Mouse (Mus musculus) heart, embryonic 13.5 days (tissue): ENCODE measurements around the gene Ganc. TPM values are rescaled to one million over a fixed set of nuclear protein-coding genes. Genes with fewer than 3 reads are reported as not detected.

ENCODE experiments used
- ATAC-seq: fragments of 200-750 bp; cut with Nextera tagmentation; 2 replicates; pipeline ENCODE4 v1.8.0; 2017; ENCODE audit warnings: moderate TSS enrichment; ENCODE audit not compliant: insufficient number of reproducible peaks, low FRiP score, low TSS enrichment; ENCODE audit errors: extremely low read depth
- H3K27ac ChIP-seq: fragments of 300-500 bp; sonication (generic); replicated peaks from 2 replicates; pipeline ENCODE4 v1.5.1; 2015; ENCODE audit warnings: moderate library complexity, mild to moderate bottlenecking, inconsistent platforms
- H3K27me3 ChIP-seq: fragments of 300-500 bp; sonication (generic); replicated peaks from 2 replicates; pipeline ENCODE4 v1.6.1; 2015; ENCODE audit warnings: mild to moderate bottlenecking, inconsistent platforms
- H3K36me3 ChIP-seq: fragments of 300-500 bp; sonication (generic); 2 replicates; pipeline ENCODE4 v1.6.1; 2015; ENCODE audit warnings: mild to moderate bottlenecking, inconsistent platforms
- H3K4me1 ChIP-seq: fragments of 300-500 bp; sonication (generic); 2 replicates; pipeline ENCODE4 v1.6.1; 2015; ENCODE audit warnings: inconsistent platforms
- H3K4me2 ChIP-seq: fragments of 300-500 bp; sonication (generic); 2 replicates; pipeline ENCODE4 v1.6.1; 2015; ENCODE audit warnings: inconsistent platforms, mild to moderate bottlenecking, moderate library complexity
- H3K4me3 ChIP-seq: fragments of 300-500 bp; sonication (generic); 2 replicates; pipeline ENCODE4 v1.5.1; 2015; ENCODE audit warnings: moderate library complexity, mild to moderate bottlenecking, inconsistent platforms
- H3K9ac ChIP-seq: fragments of 300-500 bp; sonication (generic); 2 replicates; pipeline ENCODE4 v1.6.1; 2015; ENCODE audit warnings: inconsistent platforms, mild to moderate bottlenecking, moderate library complexity
- H3K9me3 ChIP-seq: fragments of 300-500 bp; sonication (generic); 2 replicates; pipeline ENCODE4 v1.6.1; 2016; ENCODE audit warnings: inconsistent platforms
- WGBS: fragments of 180-500 bp; shearing (Covaris S2); methylation state at CpG from one replicate; pipeline ENCODE4 v1.1.7; 2015; ENCODE audit warnings: mixed read lengths; 5-methylcytosine and 5-hydroxymethylcytosine counted together
- polyA plus RNA-seq: library from polyadenylated mRNA; unstranded; fragments of >200 nt; fragmentation: Nextera tagmentation; extraction: Ambion mirVana; gene quantifications from 2 replicates; pipeline ENCODE4 v1.2.1, GENCODE M21; 2015

Gene Ganc
- polyA plus RNA-seq, 1 experiment from 2014 or later = 8.7 TPM

- H3K27me3 ChIP-seq = no peaks in the 10 kb centered on the region
- H3K4me3 ChIP-seq = no peak overlapping the region
- H3K27ac ChIP-seq = 0 out of 2 replicates have a peak overlapping the region, but pooled peaks have one; percentile 2
- peaks cover 44% of the 10 kb centered on the region for H3K4me1 ChIP-seq
- H3K9ac ChIP-seq = no peak overlapping the region
- 0 out of 2 replicates have a peak, but pooled peaks cover 6% of the 10 kb centered on the region for H3K9me3 ChIP-seq
- no peak overlapping the region for H3K4me2 ChIP-seq
- peaks cover 40% of the 10 kb centered on the region for H3K36me3 ChIP-seq
- no peak; the same call in 1 of the 2 replicates for ATAC-seq
- 35% methylated on average over 3 of the region's 3 CpGs for WGBS
Measured at GRCm38 (mm10) chr2:120502605-120502990, 98.9 kb downstream of the Ganc start.

- peaks cover 44% of the 10 kb centered on the region for H3K4me1 ChIP-seq
- no peak overlapping the region for H3K9ac ChIP-seq
- H3K4me3 ChIP-seq = no peak overlapping the region
- no peaks in the 10 kb centered on the region for H3K27me3 ChIP-seq
- 76% methylated on average over 6 of the region's 6 CpGs for WGBS
- ATAC-seq = no peak
- no peak overlapping the region for H3K27ac ChIP-seq
- H3K4me2 ChIP-seq = no peak overlapping the region
- peaks cover 44% of the 10 kb centered on the region for H3K36me3 ChIP-seq
- H3K9me3 ChIP-seq = 0 out of 2 replicates have a peak, but pooled peaks cover 6% of the 10 kb centered on the region
Measured at GRCm38 (mm10) chr2:120503094-120503493, 99.4 kb downstream of the Ganc start.

- Histone ChIP-seq H3K4me1 (peaks cover 44% of the 10 kb centered on the region), H3K9ac (no peak overlapping the region), H3K9me3 (0 out of 2 replicates have a peak, but pooled peaks cover 6% of the 10 kb centered on the region), H3K27ac (no peak overlapping the region), H3K36me3 (peaks cover 53% of the 10 kb centered on the region), H3K4me2 (no peak overlapping the region), H3K27me3 (no peaks in the 10 kb centered on the region), H3K4me3 (no peak overlapping the region)
- WGBS = 70% methylated on average over 5 of the region's 5 CpGs
- ATAC-seq = no peak
Measured at GRCm38 (mm10) chr2:120503992-120504391, 100.3 kb downstream of the Ganc start.

Other genes with a start within 250 kb of the Ganc start
- gene Ehd4, start 249.3 kb upstream of the Ganc start, polyA plus RNA-seq = 164 and 183 TPM in 2 replicates
- gene Pla2g4e, start 158.6 kb upstream of the Ganc start, polyA plus RNA-seq = 1.1 and 1.2 TPM in 2 replicates
- not detected in 2 replicates for gene Pla2g4d, start 114.7 kb upstream of the Ganc start, polyA plus RNA-seq
- gene Pla2g4f, start 89.7 kb upstream of the Ganc start, polyA plus RNA-seq = 0.05 TPM in 1 of 2 replicates, not detected in the other
- 15.4 and 16.0 TPM in 2 replicates for gene Vps39, start 50.8 kb upstream of the Ganc start, polyA plus RNA-seq
- 4.6 and 5.5 TPM in 2 replicates for gene Tmem87a, start 217 bp downstream of the Ganc start, polyA plus RNA-seq
- gene Capn3, start 52.1 kb downstream of the Ganc start, polyA plus RNA-seq = 3.4 and 3.9 TPM in 2 replicates
- gene Zfp106, start 159.9 kb downstream of the Ganc start, polyA plus RNA-seq = 40.0 and 41.9 TPM in 2 replicates
- 46.4 and 48.0 TPM in 2 replicates for gene Snap23, start 163.8 kb downstream of the Ganc start, polyA plus RNA-seq
- gene Haus2, start 205.5 kb downstream of the Ganc start, polyA plus RNA-seq = 18.9 and 20.2 TPM in 2 replicates
- 19.5 and 21.0 TPM in 2 replicates for gene Lrrc57, start 205.6 kb downstream of the Ganc start, polyA plus RNA-seq
- 2.4 and 2.8 TPM in 2 replicates for gene Stard9, start 225.2 kb downstream of the Ganc start, polyA plus RNA-seq